Mouse (Mus musculus) limb, embryonic 14.5 days (tissue): ENCODE measurements around the gene Nedd9. TPM values are rescaled to one million over a fixed set of nuclear protein-coding genes. Genes with fewer than 3 reads are reported as not detected.

ENCODE experiments used
- ATAC-seq: fragments of 200-750 bp; cut with Nextera tagmentation; 2 replicates; pipeline ENCODE4 v1.8.0; 2017; ENCODE audit warnings: low read depth, moderate number of reproducible peaks, moderate TSS enrichment; ENCODE audit not compliant: low FRiP score
- DNase-seq: peaks from one replicate; pipeline ENCODE4 v3.0.0-alpha.2; 2015; ENCODE audit warnings: low spot score
- H3K27ac ChIP-seq: fragments of 300-500 bp; sonication (generic); replicated peaks from 2 replicates; pipeline ENCODE4 v1.5.1; 2014; ENCODE audit warnings: low read depth, mild to moderate bottlenecking, low read length, moderate library complexity, mixed read lengths
- H3K27me3 ChIP-seq: fragments of 300-500 bp; sonication (generic); 2 replicates; pipeline ENCODE4 v1.6.1; 2014; ENCODE audit warnings: low read length, mixed read lengths; ENCODE audit not compliant: control insufficient read depth, insufficient read depth
- H3K36me3 ChIP-seq: fragments of 300-500 bp; sonication (generic); 2 replicates; pipeline ENCODE4 v1.6.1; 2014; ENCODE audit warnings: mild to moderate bottlenecking, low read length, moderate library complexity, mixed read lengths; ENCODE audit not compliant: control insufficient read depth, insufficient read depth
- H3K4me1 ChIP-seq: fragments of 300-500 bp; sonication (generic); 2 replicates; pipeline ENCODE4 v1.6.1; 2014; ENCODE audit warnings: antibody characterized with exemption, low read length, mixed read lengths; ENCODE audit not compliant: control insufficient read depth, insufficient read depth
- H3K4me2 ChIP-seq: fragments of 300-500 bp; sonication (generic); replicated peaks from 2 replicates; pipeline ENCODE4 v1.6.1; 2014; ENCODE audit warnings: low read depth, mild to moderate bottlenecking, low read length, moderate library complexity; ENCODE audit not compliant: severe bottlenecking
- H3K4me3 ChIP-seq: fragments of 300-500 bp; sonication (generic); replicated peaks from 2 replicates; pipeline ENCODE4 v1.5.1; 2014; ENCODE audit warnings: low read length
- H3K9ac ChIP-seq: fragments of 300-500 bp; sonication (generic); 2 replicates; pipeline ENCODE4 v1.6.1; 2014; ENCODE audit warnings: mild to moderate bottlenecking, low read depth, low read length, moderate library complexity; ENCODE audit not compliant: severe bottlenecking
- H3K9me3 ChIP-seq: fragments of 300-500 bp; sonication (generic); 2 replicates; pipeline ENCODE4 v1.6.1; 2016; ENCODE audit warnings: low read length; ENCODE audit not compliant: control insufficient read depth
- POLR2A ChIP-seq: fragments of 200-500 bp; IDR thresholded peaks from 2 replicates; pipeline ENCODE4 v1.8.0; 2012; ENCODE audit warnings: inconsistent platforms, mild to moderate bottlenecking, moderate library complexity, borderline replicate concordance; ENCODE audit not compliant: insufficient read depth, insufficient read length; ENCODE audit errors: extremely low read depth
- WGBS: fragments of 180-500 bp; shearing (Covaris S2); extraction: QIAGEN DNeasy Blood & Tissue Kit; methylation state at CpG from one replicate; pipeline ENCODE4 v1.1.7; 2014; 5-methylcytosine and 5-hydroxymethylcytosine counted together
- polyA plus RNA-seq, 2 experiments: library from polyadenylated mRNA; depleted of rRNA in 1 of 2; stranded (reverse) in 1 of 2; unstranded in 1 of 2; fragments of >200 nt; fragmentation: Nextera tagmentation in 1 of 2; extraction: Ambion mirVana in 1 of 2; gene quantifications; 2 replicates each; pipeline versions ENCODE4 v1.2.1 to v1.2.3; 2012 to 2014

Gene Nedd9
- polyA plus RNA-seq, 2 experiments, result 23.5 to 41.5 TPM

GRCm38 (mm10) chr13:41482408-41483011 is 4.7 kb downstream of the Nedd9 start:
- H3K9ac ChIP-seq, result no peak overlapping the region
- no peak overlapping the region for H3K27ac ChIP-seq
- no peak overlapping the region for H3K4me2 ChIP-seq
- peaks cover 6% of the 10 kb centered on the region; the same call in 1 of the 2 replicates for H3K4me1 ChIP-seq
- H3K4me3 ChIP-seq, result no peak overlapping the region
- TF ChIP-seq POLR2A, result no peak
- no peaks in the 10 kb centered on the region for H3K27me3 ChIP-seq
- no peaks in the 10 kb centered on the region for H3K9me3 ChIP-seq
- DNase-seq (no peak), ATAC-seq (no peak)
- H3K36me3 ChIP-seq, result no peaks in the 10 kb centered on the region
- 73% methylated on average over 3 of the region's 3 CpGs for WGBS

- 82% methylated on average over 12 of the region's 15 CpGs for WGBS
- Histone ChIP-seq H3K9ac (no peak overlapping the region), H3K9me3 (no peaks in the 10 kb centered on the region), H3K4me1 (no peaks in the 10 kb centered on the region), H3K4me2 (no peak overlapping the region), H3K36me3 (no peaks in the 10 kb centered on the region), H3K27me3 (no peaks in the 10 kb centered on the region), H3K4me3 (no peak overlapping the region), H3K27ac (no peak overlapping the region)
- no peak for DNase-seq
- no peak for ATAC-seq
- TF ChIP-seq POLR2A, result no peak
Measured at GRCm38 (mm10) chr13:41479737-41480435, 7.3 kb downstream of the Nedd9 start.

- Histone ChIP-seq H3K4me3 (no peak overlapping the region), H3K36me3 (no peaks in the 10 kb centered on the region), H3K4me2 (no peak overlapping the region), H3K9ac (no peak overlapping the region), H3K27me3 (no peaks in the 10 kb centered on the region), H3K27ac (no peak overlapping the region), H3K4me1 (no peaks in the 10 kb centered on the region), H3K9me3 (no peaks in the 10 kb centered on the region)
- ATAC-seq (no peak), DNase-seq (no peak)
- no peak for TF ChIP-seq POLR2A
- 75% methylated on average over 4 of the region's 4 CpGs for WGBS
Measured at GRCm38 (mm10) chr13:41476216-41476615, 10.9 kb downstream of the Nedd9 start.

GRCm38 (mm10) chr13:41474365-41474764 is 12.8 kb downstream of the Nedd9 start:
- H3K36me3 ChIP-seq, result no peaks in the 10 kb centered on the region
- H3K4me2 ChIP-seq, result no peak overlapping the region
- H3K4me3 ChIP-seq, result no peak overlapping the region
- WGBS, result 83% methylated on average over 5 of the region's 5 CpGs
- H3K9ac ChIP-seq, result no peak overlapping the region
- H3K27me3 ChIP-seq, result no peaks in the 10 kb centered on the region
- H3K27ac ChIP-seq, result no peak overlapping the region
- DNase-seq, result no peak
- no peak for ATAC-seq
- H3K4me1 ChIP-seq, result no peaks in the 10 kb centered on the region
- no peak for TF ChIP-seq POLR2A
- H3K9me3 ChIP-seq, result no peaks in the 10 kb centered on the region

GRCm38 (mm10) chr13:41473504-41473903 is 13.7 kb downstream of the Nedd9 start:
- 80% methylated on average over 4 of the region's 4 CpGs for WGBS
- TF ChIP-seq POLR2A, result no peak
- no peak overlapping the region for H3K27ac ChIP-seq

More at GRCm38 (mm10) chr13:41473504-41473903, 13.7 kb downstream of the Nedd9 start:
- H3K36me3 ChIP-seq, result no peaks in the 10 kb centered on the region
- no peak for ATAC-seq
- H3K27me3 ChIP-seq, result no peaks in the 10 kb centered on the region
- H3K9ac ChIP-seq, result no peak overlapping the region
- H3K4me3 ChIP-seq, result no peak overlapping the region
- H3K9me3 ChIP-seq, result no peaks in the 10 kb centered on the region
- DNase-seq, result no peak
- H3K4me1 ChIP-seq, result no peaks in the 10 kb centered on the region
- no peak overlapping the region for H3K4me2 ChIP-seq
